Mouse (Mus musculus) gastrocnemius, postnatal 14 days (tissue): ENCODE data around the gene Aipl1. TPM values are rescaled to one million over a fixed set of nuclear protein-coding genes. Genes with fewer than 3 reads are reported as not detected.
"Not testable (repeated sequence)": the region's sequence is repeated elsewhere in the genome, so short reads cannot be mapped to it uniquely, and the experiment has no call there.

Experiments used
- DNase-seq: peaks from one replicate; pipeline ENCODE4 v3.0.0; 2021; ENCODE audit warnings: mixed read lengths
- intact Hi-C: fragments of 180-260 bp; cut with DNase I; formaldehyde crosslinking; loops from one replicate; pipeline ENCODE4 v1.15.1; 2025; ENCODE audit warnings: low total_unique reads
- total RNA-seq, 2 experiments: library from RNA; stranded (reverse); gene quantifications; 2 replicates each; pipeline ENCODE4 v1.2.3; 2021

Gene Aipl1
- total RNA-seq, 2 experiments from 2014 or later: 0.13 TPM; not detected in 1

DNA sequence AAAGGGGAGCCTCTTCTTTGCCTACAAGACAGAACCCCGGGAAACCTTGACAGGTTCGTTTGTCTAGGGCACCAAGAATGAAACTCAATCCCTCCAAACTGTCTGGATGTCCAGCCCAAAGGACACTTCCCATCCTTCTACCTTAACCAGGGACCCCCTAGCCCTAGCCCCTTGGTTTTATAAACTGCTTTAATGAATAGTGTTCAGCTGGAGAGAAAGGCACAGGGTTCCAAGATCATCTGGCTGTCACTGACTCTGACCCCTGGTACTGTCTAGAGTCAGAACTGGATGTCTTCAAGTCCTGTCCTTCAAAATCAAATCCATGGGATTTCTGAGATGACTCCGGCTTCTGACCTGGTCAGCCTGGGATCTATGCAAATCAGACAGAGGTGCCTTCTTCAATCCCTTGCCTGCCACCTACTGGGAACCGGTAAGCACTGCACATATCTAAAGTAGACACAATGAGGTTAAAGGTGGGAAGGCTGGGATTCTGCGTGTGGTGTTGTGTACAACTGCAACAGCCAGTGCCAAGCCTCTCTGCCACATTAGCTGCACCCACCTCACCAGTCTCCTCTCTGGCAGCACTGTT lies 13.0 kb downstream of the Aipl1 start:
- intact Hi-C loops: loop anchor here (5.0 to 10.0 kb wide), 2 partner anchors 349 to 687 kb away; no protein-coding TSS in a partner anchor
- DNase-seq: peak; percentile 55

DNA sequence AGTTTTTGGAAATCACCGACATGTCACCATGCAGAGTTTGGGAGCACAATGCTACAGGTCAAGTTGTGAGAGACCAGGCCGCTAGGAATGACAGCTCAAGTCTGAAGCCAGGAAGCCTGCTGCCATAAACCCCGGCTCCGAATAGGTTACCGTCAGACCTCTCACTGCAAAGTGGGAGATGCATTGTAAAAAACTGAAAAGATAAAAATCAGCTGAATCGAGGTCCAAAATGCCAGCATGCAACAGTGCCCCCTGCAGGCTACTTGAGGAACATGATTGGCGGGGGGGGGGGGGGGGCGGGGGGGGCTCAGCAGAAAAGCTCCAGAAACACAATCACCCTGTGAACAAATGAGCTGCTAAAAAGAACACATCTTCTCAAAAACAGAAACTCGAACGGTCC lies 13.7 kb downstream of the Aipl1 start:
- no peak for DNase-seq

DNA sequence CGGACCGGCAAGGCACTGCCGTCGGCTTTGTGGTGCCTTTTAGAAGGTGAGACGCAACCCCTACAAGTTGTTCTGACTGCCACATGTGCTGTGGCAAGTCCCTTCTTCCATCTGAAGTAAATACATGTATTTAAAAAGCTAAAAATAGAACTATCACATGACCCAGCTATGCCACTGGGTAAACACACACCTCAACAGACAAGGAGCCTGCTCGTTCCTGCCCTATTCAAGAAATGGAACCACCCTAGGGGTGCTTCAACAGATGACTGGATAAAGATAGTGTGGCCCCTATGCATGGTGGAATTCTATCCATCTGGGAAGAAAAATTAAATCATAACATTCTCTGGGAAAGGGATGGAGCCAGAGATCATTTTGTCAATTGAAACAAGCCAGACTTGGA lies 14.5 kb downstream of the Aipl1 start:
- DNase-seq: no peak
- intact Hi-C loops: loop anchor here (5.0 to 10.0 kb wide), 2 partner anchors 348 to 686 kb away; no protein-coding TSS in a partner anchor

More for the DNA sequence above, 13.7 kb downstream of the Aipl1 start:
- intact Hi-C loops: loop anchor here (5.0 to 10.0 kb wide), 2 partner anchors 349 to 686 kb away; no protein-coding TSS in a partner anchor

DNA sequence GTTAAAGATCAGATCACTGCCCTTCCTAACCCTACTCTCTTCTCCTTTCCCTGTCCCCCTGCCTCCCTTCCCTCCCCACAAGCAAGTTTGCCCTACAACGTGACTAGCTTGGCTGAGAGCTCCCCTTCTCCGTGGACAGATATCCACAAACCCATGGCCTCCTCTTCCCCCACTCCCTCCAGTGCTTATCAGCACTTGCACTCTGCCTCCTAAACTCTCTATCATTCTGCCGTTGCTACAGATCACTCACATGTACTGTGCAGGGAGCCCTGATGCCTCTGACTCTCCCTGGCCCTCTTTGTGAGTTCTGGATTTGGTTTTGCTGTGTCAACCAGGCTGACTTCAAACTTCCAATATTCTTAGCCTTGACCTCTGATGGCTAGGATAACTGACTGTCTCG lies 16.3 kb downstream of the Aipl1 start:
- intact Hi-C loops: loop anchor here (5.0 to 10.0 kb wide), 2 partner anchors 346 to 684 kb away; no protein-coding TSS in a partner anchor
- no peak for DNase-seq

DNA sequence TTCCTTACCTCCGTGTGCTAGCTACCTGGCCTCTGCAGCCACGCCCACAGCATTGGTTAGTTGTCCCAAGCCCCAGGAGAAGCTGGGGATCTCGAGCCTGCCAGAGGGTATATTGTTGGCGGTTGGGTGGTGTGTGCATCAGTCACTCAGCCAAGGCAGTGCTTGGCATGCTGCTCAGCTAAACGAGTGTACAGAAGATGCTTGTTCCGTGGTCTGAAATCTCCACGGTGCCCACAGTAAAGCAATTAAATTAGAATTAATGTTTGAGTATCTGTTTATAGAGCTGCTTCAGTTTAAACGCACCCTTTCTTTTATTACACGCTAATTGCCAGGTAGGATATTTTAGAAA lies 20.1 kb downstream of the Aipl1 start:
- intact Hi-C loops: no loop called here
- no peak for DNase-seq

DNA sequence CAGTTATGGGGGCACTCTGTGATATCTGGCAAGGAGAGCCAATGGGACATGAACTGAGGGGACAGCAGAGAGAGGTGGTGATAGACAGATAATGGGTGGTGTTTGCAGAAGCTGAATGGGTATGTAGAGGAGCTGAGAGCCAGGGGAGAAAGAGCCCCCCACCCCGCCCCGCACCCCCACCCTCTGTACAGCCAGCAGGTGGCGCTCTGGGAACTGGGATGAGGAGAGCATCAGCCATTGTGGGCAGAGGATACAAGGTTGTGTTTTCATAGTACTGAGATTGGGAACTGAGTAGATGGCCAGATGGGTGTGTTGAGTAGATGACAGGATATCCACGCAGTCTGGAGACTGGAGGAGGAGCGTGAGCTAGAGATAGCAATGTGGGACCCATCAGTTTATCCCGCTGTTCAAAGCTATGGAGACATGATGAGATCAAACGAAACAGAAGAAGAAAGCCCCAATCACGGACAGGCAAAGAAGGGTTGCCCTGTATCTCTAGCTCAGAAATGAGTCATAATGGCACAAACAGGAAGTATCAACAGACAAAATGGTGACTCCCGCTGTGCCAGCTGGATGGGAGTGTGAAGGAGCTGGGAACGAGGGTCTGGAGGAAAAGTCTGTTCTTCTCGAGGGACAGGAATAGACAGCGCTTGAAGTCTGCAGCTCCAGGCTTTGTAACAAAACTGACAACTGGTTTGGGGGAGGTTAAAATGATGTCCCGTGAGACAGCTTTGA lies 20.6 kb downstream of the Aipl1 start:
- DNase-seq: no peak
- intact Hi-C loops: no loop called here

DNA sequence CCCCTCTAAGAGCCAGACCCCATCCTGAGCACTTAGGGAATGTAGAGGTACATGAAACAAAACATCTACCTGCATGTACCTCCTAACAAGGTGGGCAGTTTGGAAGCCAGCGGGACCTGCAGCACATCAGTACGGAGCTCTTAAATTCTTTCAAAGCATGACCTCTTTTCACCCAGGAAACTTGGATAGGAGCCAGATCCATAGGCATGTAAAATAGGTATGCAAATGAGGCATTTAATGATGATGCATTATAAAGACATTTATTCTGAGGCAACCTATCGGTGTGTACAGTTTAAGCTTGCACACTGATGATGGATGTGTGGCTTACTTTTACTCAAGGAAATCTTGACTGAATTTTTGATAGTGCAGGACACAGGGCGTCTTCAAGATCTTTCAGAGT lies 22.6 kb downstream of the Aipl1 start:
- intact Hi-C loops: no loop called here
- no peak for DNase-seq

DNA sequence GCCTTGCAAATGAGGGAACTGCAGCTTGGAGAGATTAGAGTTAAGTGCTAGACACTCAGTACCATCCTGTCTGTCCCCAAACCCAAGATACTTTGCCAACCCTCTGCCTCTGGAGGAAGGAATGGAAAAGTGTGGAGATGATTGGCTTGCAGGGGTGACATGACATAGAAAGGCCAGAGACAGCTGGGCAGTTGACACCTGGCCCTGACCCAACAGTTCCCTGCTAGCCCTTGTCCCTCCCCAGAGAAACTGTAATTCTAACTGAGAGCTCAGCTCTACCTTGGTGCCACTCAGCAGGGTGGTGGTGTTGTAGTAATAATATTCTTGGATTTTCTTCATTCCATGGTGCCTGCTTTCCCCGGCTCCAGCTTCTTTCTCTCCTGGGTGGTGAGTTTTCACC lies 25.4 kb downstream of the Aipl1 start:
- intact Hi-C loops: no loop called here

DNA sequence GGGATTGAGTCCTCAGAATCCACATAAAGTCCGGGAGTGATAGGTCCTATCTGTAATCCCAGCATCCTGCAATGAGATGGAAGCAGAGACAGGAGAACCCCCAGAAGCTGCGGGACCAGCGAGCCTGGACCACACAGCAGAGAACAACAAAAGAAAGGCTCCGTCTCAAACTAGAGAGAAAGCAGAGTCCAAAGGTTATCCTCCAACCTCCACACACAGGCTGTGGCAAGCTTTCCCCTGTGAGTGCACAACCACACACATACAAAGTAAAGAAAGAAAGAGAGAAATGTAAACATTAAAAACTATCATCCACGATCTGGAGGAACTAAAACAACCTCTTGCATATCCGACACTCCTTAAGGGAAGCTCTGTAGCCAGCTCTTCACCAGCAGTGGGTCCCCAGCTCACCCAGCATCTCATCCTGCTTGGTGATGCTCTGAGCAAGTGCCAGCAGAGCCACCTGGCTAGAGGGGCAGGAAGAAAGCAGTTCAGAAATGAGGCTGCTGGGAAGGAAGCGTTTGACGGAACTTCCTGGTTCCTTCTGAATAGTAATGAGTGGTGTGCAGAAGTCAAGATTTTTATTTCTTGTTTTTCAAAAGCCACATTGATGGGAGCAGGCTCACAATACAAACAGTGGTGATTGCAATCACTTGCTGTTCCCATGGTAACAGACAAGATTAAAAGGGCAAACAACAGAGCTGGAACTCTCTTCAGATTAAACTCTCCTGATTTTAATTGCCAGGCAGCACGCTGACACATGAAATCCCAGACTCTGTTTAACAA lies 26.2 kb downstream of the Aipl1 start:
- DNase-seq: no peak
- intact Hi-C loops: no loop called here

More for the DNA sequence above, 25.4 kb downstream of the Aipl1 start:
- peak; percentile 49 for DNase-seq

DNA sequence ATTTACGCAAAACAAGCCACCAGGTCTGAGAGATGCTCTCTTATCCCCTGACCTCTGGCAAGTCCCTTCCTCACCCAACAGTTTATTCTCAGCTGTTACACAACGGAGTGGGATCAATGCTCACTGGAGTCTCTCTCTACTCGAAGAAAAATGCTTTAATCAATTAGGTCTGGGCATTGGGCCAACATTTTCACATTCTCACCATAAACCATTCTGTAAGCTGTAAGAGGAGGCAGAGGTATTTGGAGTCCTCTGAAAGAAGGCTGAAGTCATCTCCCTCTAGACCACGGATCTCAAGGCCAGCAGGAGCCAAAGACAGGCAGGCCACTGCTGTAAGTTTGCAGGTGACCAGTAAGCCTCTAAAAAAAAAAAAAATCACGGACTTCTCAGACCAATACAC lies 26.9 kb downstream of the Aipl1 start:
- intact Hi-C loops: no loop called here
- no peak for DNase-seq

DNA sequence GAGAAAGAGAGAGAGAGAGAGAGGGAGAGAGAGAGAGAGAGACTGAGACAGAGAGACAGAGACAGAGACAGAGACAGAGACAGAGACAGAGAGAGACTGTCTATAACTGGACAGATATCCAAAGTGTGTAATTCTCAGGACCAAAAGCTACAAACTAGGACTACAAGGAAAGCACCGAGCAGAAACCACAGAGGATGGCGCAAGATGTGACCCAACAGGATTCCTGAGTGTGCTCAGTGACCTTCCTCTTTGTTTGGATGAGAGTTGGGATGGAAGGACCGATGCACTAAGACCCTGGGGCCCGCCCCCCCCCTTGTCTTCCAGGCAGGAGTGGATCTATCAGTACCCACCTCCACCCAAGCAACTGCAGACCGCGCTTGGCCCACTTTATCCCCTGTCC lies 31.8 kb downstream of the Aipl1 start:
- intact Hi-C loops: no loop called here
- DNase-seq: no peak

DNA sequence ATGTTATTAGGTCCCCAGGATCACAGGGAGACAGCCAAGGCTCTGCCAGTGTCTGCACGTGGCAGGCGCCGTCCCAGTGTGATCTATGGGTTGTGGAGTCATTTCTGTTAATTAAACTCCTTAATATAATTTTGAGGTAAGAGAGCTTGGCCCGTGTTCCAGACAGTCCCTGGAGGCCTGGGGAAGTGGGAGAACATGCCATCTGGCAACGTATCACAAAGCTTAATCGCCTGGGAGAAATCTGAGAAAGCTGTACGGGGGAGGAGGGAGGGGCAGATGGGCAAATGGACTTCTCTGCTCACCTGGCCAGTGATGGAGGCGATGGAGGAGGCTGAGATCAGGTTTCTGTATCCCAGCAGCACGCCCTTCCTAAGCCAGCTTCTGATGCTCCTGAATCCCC lies 34.1 kb downstream of the Aipl1 start:
- no peak for DNase-seq

DNA sequence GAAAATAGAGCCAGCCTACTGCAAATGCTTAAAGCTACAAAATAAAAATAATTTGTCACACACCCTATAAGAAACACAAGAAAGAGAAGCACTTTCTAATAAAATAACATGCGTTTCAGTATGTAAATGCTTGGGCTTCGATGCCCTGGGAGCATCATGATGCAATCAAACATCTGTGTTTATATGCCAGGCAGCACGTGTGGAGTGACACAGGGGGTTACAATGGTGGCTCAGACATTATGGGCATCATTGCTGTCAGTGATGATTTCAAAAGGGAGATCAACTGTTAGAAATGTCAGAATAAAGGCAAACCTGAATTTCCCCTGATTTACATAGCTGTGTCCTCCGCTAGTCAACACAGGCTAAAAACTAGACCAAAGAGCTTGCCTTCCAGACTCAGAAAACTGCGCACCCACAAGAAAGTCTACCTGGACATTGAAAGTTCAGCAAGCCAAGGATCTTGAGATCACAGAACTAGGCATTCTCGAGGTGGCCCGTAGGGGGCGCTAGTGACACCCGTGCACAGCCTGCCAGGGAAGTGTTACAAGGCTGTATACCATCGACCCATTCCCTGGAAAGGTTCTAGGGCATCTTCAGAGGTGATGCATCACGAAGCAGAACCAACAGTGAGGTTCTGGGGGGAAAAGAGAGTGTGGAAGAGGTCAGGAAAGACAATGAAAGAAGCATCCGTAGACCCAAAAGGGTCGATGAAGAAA lies 35.0 kb downstream of the Aipl1 start:
- intact Hi-C loops: no loop called here
- DNase-seq: peak; percentile 30

More for the DNA sequence above, 34.1 kb downstream of the Aipl1 start:
- intact Hi-C loops: no loop called here

DNA sequence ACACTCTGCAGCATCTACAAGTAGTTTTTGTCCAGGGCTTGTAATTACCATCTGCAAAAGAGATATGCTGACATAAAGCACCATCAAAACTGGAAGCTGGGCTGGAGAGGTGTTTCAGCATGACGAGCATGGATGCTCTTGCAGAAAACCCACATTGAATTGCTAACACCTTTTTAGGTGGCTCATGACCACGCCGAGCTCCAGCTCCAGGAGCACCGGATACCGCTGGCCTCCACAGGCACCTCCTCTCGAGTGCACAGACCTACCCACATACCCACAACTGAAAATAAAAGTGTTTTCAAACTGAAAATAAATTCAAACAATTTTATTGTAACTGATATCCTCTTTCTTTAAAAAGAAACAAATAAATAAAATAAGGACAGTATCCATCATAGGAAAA lies 37.1 kb downstream of the Aipl1 start:
- intact Hi-C loops: no loop called here
- DNase-seq: no peak

DNA sequence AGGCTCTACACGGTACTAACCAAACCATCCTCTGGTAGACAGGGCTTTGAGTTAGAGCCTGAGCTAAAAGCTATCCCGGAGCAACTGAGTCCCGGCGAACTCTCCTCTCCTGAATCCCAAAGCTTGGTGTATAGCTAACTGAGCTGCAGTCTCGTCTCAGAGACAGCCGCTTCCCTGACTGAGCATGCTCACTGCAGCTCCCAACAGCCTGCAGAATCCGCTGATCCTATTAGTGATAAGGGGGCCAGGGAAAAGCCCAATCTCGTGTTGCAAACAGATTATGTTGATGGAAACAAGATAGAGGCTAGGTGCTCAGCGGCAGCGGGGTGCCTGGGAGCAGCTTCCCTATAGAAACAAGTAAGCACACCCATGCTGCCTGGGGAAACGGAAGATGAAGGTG lies 40.5 kb downstream of the Aipl1 start:
- intact Hi-C loops: no loop called here
- no peak for DNase-seq

DNA sequence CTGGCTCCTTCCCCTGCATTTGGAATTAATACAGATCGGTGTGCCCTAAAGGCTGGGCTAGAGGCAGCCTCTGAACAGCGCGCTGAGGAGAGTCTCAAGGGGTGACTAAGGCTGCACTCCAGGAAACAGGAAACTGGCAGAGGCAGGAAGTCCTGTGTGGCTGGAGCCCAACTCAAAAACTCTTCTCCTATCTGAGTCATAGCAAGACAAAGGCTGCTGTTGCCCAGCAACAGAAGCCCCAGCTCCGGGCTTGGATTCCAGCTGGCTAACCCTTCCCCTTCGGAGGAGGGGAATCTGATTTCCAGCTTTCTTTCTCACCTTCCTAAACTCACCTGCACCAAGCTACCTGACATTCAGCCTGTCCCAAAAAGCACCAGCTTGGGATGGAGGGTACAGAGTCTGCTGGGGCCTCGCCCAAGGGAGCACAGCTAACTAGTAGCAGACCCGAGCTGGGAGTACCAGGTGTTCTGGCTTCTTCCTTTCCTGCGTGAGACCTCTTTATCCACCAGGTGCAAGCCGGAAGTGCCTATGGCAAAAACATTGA lies 41.3 kb downstream of the Aipl1 start:
- DNase-seq: peak; percentile 76
- intact Hi-C loops: no loop called here

DNA sequence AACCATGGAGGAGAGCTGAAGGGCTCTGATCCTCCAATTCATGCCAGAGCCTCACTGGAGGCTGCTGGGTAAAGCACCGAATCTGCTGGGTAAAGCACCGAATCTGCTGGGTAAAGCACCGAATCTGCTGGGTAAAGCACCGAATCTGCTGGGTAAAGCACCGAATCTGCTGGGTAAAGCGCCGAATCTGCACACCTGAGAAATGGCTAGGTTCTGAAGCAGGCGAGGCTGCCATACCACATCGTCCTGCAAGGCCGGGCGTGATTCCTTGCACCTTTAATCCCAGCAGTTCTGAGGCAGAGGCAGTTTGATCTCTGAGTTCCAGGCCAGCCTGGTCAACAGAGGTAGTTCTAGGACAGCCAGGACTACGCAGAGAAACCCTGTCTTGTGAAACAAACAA lies 44.9 kb downstream of the Aipl1 start:
- intact Hi-C loops: loop anchor here (5.0 kb wide), 1 partner anchor 35 kb away; no protein-coding TSS in a partner anchor
- no peak for DNase-seq

DNA sequence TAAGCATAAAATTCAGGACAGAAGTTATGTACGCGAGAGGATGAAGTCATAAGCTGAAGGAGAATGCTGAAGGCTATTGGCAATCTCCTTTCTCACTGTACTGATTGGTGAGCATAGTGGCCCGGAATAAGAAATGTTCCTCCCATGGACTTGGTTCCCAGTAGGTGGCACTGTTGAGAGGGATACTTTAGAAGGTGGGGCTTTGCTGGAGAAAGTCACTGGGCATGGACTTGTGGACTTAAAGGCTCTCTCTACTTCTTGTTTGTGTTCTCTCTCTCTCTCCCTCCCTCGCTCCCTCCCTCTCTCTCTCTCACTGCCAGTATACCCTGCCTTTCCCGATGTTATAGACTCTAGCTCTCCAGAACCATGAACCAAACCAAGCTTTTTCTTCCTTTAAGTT lies 45.8 kb downstream of the Aipl1 start:
- peak; percentile 38 for DNase-seq
- intact Hi-C loops: loop anchor here (5.0 kb wide), 1 partner anchor 36 kb away; no protein-coding TSS in a partner anchor

DNA sequence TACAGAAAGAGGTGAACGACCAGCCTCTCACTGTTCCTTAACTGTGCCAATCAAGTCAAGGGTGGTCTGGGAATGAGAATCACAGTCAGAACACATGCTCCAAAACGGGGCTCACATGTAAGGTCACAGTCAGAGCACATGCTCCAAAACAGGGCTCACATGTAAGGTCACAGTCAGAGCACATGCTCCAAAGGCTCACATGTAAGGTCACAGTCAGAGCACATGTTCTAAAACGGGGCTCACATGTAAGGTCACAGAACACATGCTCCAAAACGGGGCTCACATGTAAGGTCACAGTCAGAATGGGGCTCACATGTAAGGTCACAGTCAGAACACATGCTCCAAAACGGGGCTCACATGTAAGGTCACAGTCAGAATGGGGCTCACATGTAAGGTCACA lies 47.9 kb downstream of the Aipl1 start:
- intact Hi-C loops, DNase-seq: not testable (repeated sequence)
